Mouse (Mus musculus) testis, postnatal 10 days (tissue): ENCODE measurements around the gene Misp.

Source experiments
- DNase-seq: peaks from one replicate; pipeline ENCODE4 v3.0.0; 2021; ENCODE audit warnings: low spot score

Misp gene

GRCm38 (mm10) chr10:79873715-79874289, 53.0 kb downstream of the Misp start:
- no peak for DNase-seq

DNA sequence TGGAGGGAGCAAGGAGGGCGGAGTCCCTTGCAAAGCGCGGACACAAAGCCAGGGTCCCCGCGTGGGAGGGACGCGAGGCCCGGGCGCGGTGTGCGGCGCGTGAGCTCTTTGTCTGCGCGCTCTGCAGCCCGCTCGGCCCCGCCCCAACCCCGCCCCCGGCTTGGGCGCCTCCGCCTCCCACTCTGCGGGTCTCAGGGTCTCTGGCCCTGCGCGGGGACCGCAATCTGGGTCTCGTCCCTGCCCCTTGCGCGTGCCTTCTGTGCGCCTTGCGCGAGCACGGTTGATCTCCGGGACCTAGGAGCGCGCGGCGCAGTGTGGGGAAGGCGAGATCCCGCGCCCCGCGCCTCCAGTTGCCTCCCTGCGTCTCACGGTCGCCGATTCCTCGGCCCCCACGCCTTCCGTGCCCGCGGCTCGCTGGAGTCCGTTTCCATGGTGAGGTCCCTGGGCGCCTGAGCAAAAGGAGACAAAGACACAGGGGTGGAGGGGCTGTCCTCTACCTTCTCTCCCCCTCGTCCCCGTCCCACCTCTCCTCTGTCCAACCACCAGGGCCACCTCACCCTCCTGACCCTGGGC, 53.6 kb downstream of the Misp start, which contains the start of the genes Prtn3 and Plppr3:
TSS of gene Prtn3 (plus strand) at position 187 of the 573 bp plus-strand sequence.
TSS of gene Plppr3 (minus strand) at position 345 of the 573 bp plus-strand sequence.
- peak; percentile 67 for DNase-seq

DNA sequence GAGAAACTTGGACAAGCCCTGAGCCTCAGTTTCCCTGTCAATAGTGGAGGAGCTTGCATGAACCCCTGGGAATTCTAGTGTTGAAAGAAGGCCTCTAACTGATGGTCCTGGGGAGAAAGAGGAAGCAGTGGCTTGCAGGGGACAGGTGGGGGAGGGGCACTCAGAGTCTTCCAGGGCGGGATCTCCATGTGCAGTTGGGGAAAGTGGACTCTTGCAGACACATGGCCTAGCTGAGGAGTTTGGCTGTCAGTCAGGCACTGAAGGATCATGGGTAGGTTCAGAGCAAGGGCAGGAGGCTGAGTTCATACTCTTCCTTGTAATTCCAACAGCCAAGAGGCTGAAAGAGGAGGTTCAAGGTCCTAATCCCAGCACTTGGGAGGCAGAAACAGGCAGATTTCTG, 56.4 kb downstream of the Misp start:
- no peak for DNase-seq

- DNase-seq = no peak
Measured at GRCm38 (mm10) chr10:79877757-79878156, 57.0 kb downstream of the Misp start.

- DNase-seq = no peak
Measured at GRCm38 (mm10) chr10:79879527-79879926, 58.7 kb downstream of the Misp start.
